Comparison of ENCODE assay signal across 24 mouse cellular contexts in genomic region chr5:110345553-110345952, GRCm38 (mm10). TPM values are rescaled to one million over a fixed set of nuclear protein-coding genes. Genes with fewer than 3 reads are reported as not detected.
"Had no signal": no experiment of that assay in that cellular context is flagged by ENCODE, and none has a peak within 500 bp of the region (broad histone marks: within the 10 kb centered on the region; RNA-seq: fewer than 3 reads in every experiment).

No protein-coding gene starts in this region.

- H3K36me3 ChIP-seq: midbrain, embryonic 12.5 days; midbrain, embryonic 15.5 days; neural tube, embryonic 12.5 days; neural tube, embryonic 15.5 days; stomach, embryonic 15.5 days had no signal

- H3K27ac ChIP-seq: liver, embryonic 14.5 days; midbrain, embryonic 12.5 days; midbrain, embryonic 15.5 days; neural tube, embryonic 12.5 days; neural tube, embryonic 15.5 days; stomach, embryonic 15.5 days had no signal

- H3K4me3 ChIP-seq: midbrain, embryonic 12.5 days; midbrain, embryonic 15.5 days; neural tube, embryonic 12.5 days; neural tube, embryonic 15.5 days; stomach, embryonic 15.5 days had no signal

- DNase-seq: kidney, adult 18-20 months; kidney, adult 9 months; kidney, postnatal 14 days; kidney, postnatal 4 days; lung, postnatal 36 days; right cerebral cortex, adult 18-20 months; right cerebral cortex, postnatal 14 days; right cerebral cortex, postnatal 4 days; thymus, postnatal 25 days had no signal

- H3K4me2 ChIP-seq: midbrain, embryonic 12.5 days; midbrain, embryonic 15.5 days; neural tube, embryonic 12.5 days; neural tube, embryonic 15.5 days; stomach, embryonic 15.5 days had no signal

- H3K9ac ChIP-seq: liver, embryonic 14.5 days; midbrain, embryonic 12.5 days; midbrain, embryonic 15.5 days; neural tube, embryonic 12.5 days; neural tube, embryonic 15.5 days; stomach, embryonic 15.5 days had no signal

- ATAC-seq: intestine, embryonic 16.5 days; midbrain, embryonic 15.5 days had no signal

- H3K9me3 ChIP-seq: midbrain, embryonic 12.5 days; midbrain, embryonic 15.5 days; neural tube, embryonic 12.5 days; neural tube, embryonic 15.5 days; stomach, embryonic 15.5 days had no signal

RNA-seq across cellular contexts. Expression of gene Lrcol1, which starts 1.0 kb away (rescaled TPM):
- total RNA-seq: layer of hippocampus, adult 18-20 months; layer of hippocampus, postnatal 14 days; left cerebral cortex, postnatal 10 days; left cerebral cortex, postnatal 36 days; liver, adult 2 months had no signal
- polyA plus RNA-seq: intestine, embryonic 16.5 days; kidney, embryonic 16.5 days; limb, embryonic 11.5 days; limb, embryonic 14.5 days; liver, adult 2 months; liver, embryonic 14.5 days; midbrain, embryonic 12.5 days; midbrain, embryonic 15.5 days; neural tube, embryonic 12.5 days; neural tube, embryonic 15.5 days; stomach, embryonic 15.5 days had no signal

RNA-seq across cellular contexts. Expression of gene P2rx2, which starts 2.5 kb away (rescaled TPM):
- total RNA-seq: layer of hippocampus, adult 18-20 months; left cerebral cortex, postnatal 36 days; liver, adult 2 months had no signal
